Mouse (Mus musculus): ENCODE measurements around the gene Pou2f3. TPM values are rescaled to one million over a fixed set of nuclear protein-coding genes. Genes with fewer than 3 reads are reported as not detected.

Pou2f3 gene
- polyA plus RNA-seq (2015; fragmentation: Nextera tagmentation; extraction: Ambion mirVana): 0.08 and 0.22 TPM in 2 replicates

- WGBS: 4% methylated on average over 13 of the region's 13 CpGs
- peak; percentile 91 for ATAC-seq (ENCODE audit: borderline replicate concordance, extremely low read depth, low FRiP score, low TSS enrichment)
- H3K27ac ChIP-seq: peak within 1 kb of the TSS; percentile 65
- H3K27me3 ChIP-seq: peaks cover 18% of the 10 kb centered on the region
- H3K9me3 ChIP-seq: no peaks in the 10 kb centered on the region
- H3K9ac ChIP-seq: 0 out of 2 replicates have a peak within 1 kb of the TSS, but pooled peaks have one; percentile 3
- H3K4me1 ChIP-seq: peaks cover 18% of the 10 kb centered on the region
- no peaks in the 10 kb centered on the region for H3K36me3 ChIP-seq
- H3K4me3 ChIP-seq: 0 out of 2 replicates have a peak within 1 kb of the TSS, but pooled peaks have one; percentile 2
- H3K4me2 ChIP-seq: peak within 1 kb of the TSS; percentile 37
Measured at GRCm38 (mm10) chr9:43210190-43210682, at the start of gene Pou2f3. Pou2f3 (minus strand) TSS chr9:43210369.

- Histone ChIP-seq H3K27ac (peak overlapping the region; percentile 73), H3K4me2 (no peak overlapping the region), H3K9ac (no peak overlapping the region), H3K36me3 (no peaks in the 10 kb centered on the region), H3K27me3 (no peaks in the 10 kb centered on the region), H3K4me3 (no peak overlapping the region), H3K4me1 (peaks cover 12% of the 10 kb centered on the region), H3K9me3 (no peaks in the 10 kb centered on the region)
- peak; percentile 84; the same call in 1 of the 2 replicates for ATAC-seq (ENCODE audit: borderline replicate concordance, extremely low read depth, low FRiP score, low TSS enrichment)
- WGBS: 24% methylated on average over 5 of the region's 5 CpGs
Measured at GRCm38 (mm10) chr9:43253271-43253681, 43.1 kb upstream of the Pou2f3 start.

- Histone ChIP-seq H3K9ac (no peak overlapping the region), H3K9me3 (no peaks in the 10 kb centered on the region), H3K4me3 (no peak overlapping the region), H3K27me3 (no peaks in the 10 kb centered on the region), H3K27ac (peak overlapping the region; percentile 73), H3K36me3 (no peaks in the 10 kb centered on the region), H3K4me1 (peaks cover 12% of the 10 kb centered on the region), H3K4me2 (no peak overlapping the region)
- WGBS: 36% methylated on average over 3 of the region's 3 CpGs
- no peak for ATAC-seq (ENCODE audit: borderline replicate concordance, extremely low read depth, low FRiP score, low TSS enrichment)
Measured at GRCm38 (mm10) chr9:43252790-43253189, 42.6 kb upstream of the Pou2f3 start.

- peaks cover 15% of the 10 kb centered on the region for H3K4me1 ChIP-seq
- no peak for ATAC-seq (ENCODE audit: borderline replicate concordance, extremely low read depth, low FRiP score, low TSS enrichment)
- no peak overlapping the region for H3K4me3 ChIP-seq
- H3K36me3 ChIP-seq: no peaks in the 10 kb centered on the region
- H3K9ac ChIP-seq: no peak overlapping the region
- H3K27ac ChIP-seq: no peak overlapping the region
- no peak overlapping the region for H3K4me2 ChIP-seq
- no peaks in the 10 kb centered on the region for H3K27me3 ChIP-seq
- H3K9me3 ChIP-seq: no peaks in the 10 kb centered on the region
- WGBS: 77% methylated on average over 2 of the region's 2 CpGs
Measured at GRCm38 (mm10) chr9:43251786-43252185, 41.6 kb upstream of the Pou2f3 start.

- H3K27me3 ChIP-seq: no peaks in the 10 kb centered on the region
- peaks cover 9% of the 10 kb centered on the region for H3K4me1 ChIP-seq
- no peaks in the 10 kb centered on the region for H3K9me3 ChIP-seq
- H3K4me2 ChIP-seq: 0 out of 2 replicates have a peak overlapping the region, but pooled peaks have one; percentile 24
- H3K4me3 ChIP-seq: no peak overlapping the region
- peak; percentile 39; the same call in 1 of the 2 replicates for ATAC-seq (ENCODE audit: borderline replicate concordance, extremely low read depth, low FRiP score, low TSS enrichment)
- no peaks in the 10 kb centered on the region for H3K36me3 ChIP-seq
- WGBS: 7% methylated on average over 10 of the region's 10 CpGs
- H3K9ac ChIP-seq: no peak overlapping the region
- no peak overlapping the region for H3K27ac ChIP-seq
Measured at GRCm38 (mm10) chr9:43246738-43247180, 36.6 kb upstream of the Pou2f3 start.

GRCm38 (mm10) chr9:43245801-43246570 is 35.8 kb upstream of the Pou2f3 start:
- no peaks in the 10 kb centered on the region for H3K36me3 ChIP-seq
- H3K4me3 ChIP-seq: no peak overlapping the region
- H3K27ac ChIP-seq: no peak overlapping the region
- H3K4me2 ChIP-seq: no peak overlapping the region
- H3K9me3 ChIP-seq: no peaks in the 10 kb centered on the region
- no peak for ATAC-seq (ENCODE audit: borderline replicate concordance, extremely low read depth, low FRiP score, low TSS enrichment)
- WGBS: 78% methylated on average over 7 of the region's 7 CpGs
- H3K9ac ChIP-seq: no peak overlapping the region
- no peaks in the 10 kb centered on the region for H3K27me3 ChIP-seq
- peaks cover 9% of the 10 kb centered on the region for H3K4me1 ChIP-seq

- peaks cover 28% of the 10 kb centered on the region for H3K4me1 ChIP-seq
- ATAC-seq (ENCODE audit: borderline replicate concordance, extremely low read depth, low FRiP score, low TSS enrichment): no peak
Measured at GRCm38 (mm10) chr9:43242432-43242831, 32.3 kb upstream of the Pou2f3 start.

GRCm38 (mm10) chr9:43241970-43242369 is 31.8 kb upstream of the Pou2f3 start:
- H3K27ac ChIP-seq: no peak overlapping the region
- H3K4me2 ChIP-seq: no peak overlapping the region
- no peak for ATAC-seq (ENCODE audit: borderline replicate concordance, extremely low read depth, low FRiP score, low TSS enrichment)
- H3K36me3 ChIP-seq: no peaks in the 10 kb centered on the region
- no peak overlapping the region for H3K9ac ChIP-seq
- H3K4me1 ChIP-seq: peaks cover 32% of the 10 kb centered on the region
- H3K27me3 ChIP-seq: no peaks in the 10 kb centered on the region
- no peak overlapping the region for H3K4me3 ChIP-seq
- WGBS: 80% methylated on average over 8 of the region's 8 CpGs
- no peaks in the 10 kb centered on the region for H3K9me3 ChIP-seq

More at GRCm38 (mm10) chr9:43242432-43242831, 32.3 kb upstream of the Pou2f3 start:
- H3K9ac ChIP-seq: no peak overlapping the region
- H3K4me3 ChIP-seq: no peak overlapping the region
- WGBS: 78% methylated on average over 5 of the region's 5 CpGs
- H3K9me3 ChIP-seq: no peaks in the 10 kb centered on the region
- no peaks in the 10 kb centered on the region for H3K36me3 ChIP-seq
- no peak overlapping the region for H3K27ac ChIP-seq
- H3K4me2 ChIP-seq: no peak overlapping the region
- no peaks in the 10 kb centered on the region for H3K27me3 ChIP-seq

GRCm38 (mm10) chr9:43241291-43241690 is 31.1 kb upstream of the Pou2f3 start:
- ATAC-seq (ENCODE audit: borderline replicate concordance, extremely low read depth, low FRiP score, low TSS enrichment): no peak
- H3K36me3 ChIP-seq: no peaks in the 10 kb centered on the region
- WGBS: 38% methylated on average over 4 of the region's 4 CpGs
- no peak overlapping the region for H3K4me3 ChIP-seq
- H3K27ac ChIP-seq: no peak overlapping the region
- H3K4me1 ChIP-seq: peaks cover 33% of the 10 kb centered on the region
- H3K9me3 ChIP-seq: no peaks in the 10 kb centered on the region
- no peaks in the 10 kb centered on the region for H3K27me3 ChIP-seq
- no peak overlapping the region for H3K9ac ChIP-seq
- no peak overlapping the region for H3K4me2 ChIP-seq

GRCm38 (mm10) chr9:43240594-43240900 is 30.4 kb upstream of the Pou2f3 start:
- Histone ChIP-seq H3K4me3 (no peak overlapping the region), H3K36me3 (no peaks in the 10 kb centered on the region), H3K27me3 (no peaks in the 10 kb centered on the region), H3K27ac (peak overlapping the region; percentile 90), H3K4me2 (peak overlapping the region; percentile 85), H3K9me3 (no peaks in the 10 kb centered on the region), H3K9ac (0 out of 2 replicates have a peak overlapping the region, but pooled peaks have one; percentile 80), H3K4me1 (peaks cover 34% of the 10 kb centered on the region)
- WGBS: 38% methylated on average over 2 of the region's 2 CpGs
- ATAC-seq (ENCODE audit: borderline replicate concordance, extremely low read depth, low FRiP score, low TSS enrichment): no peak

- Histone ChIP-seq H3K27ac (peak within 1 kb of the TSS; percentile 90), H3K4me1 (peaks cover 40% of the 10 kb centered on the region), H3K36me3 (no peaks in the 10 kb centered on the region), H3K9me3 (no peaks in the 10 kb centered on the region), H3K4me2 (peak within 1 kb of the TSS; percentile 85), H3K27me3 (no peaks in the 10 kb centered on the region), H3K4me3 (peak within 1 kb of the TSS; percentile 90), H3K9ac (peak within 1 kb of the TSS; percentile 80)
- ATAC-seq (ENCODE audit: borderline replicate concordance, extremely low read depth, low FRiP score, low TSS enrichment): peak; percentile 93
- WGBS: 2% methylated on average over 43 of the region's 44 CpGs
Measured at GRCm38 (mm10) chr9:43239712-43240593, 29.8 kb upstream of the Pou2f3 start, which contains the start of gene Oaf. Oaf (minus strand) TSS chr9:43239911.
